Mouse (Mus musculus) liver, embryonic 14 days (tissue): ENCODE results near the gene Olfr410. TPM values are rescaled to one million over a fixed set of nuclear protein-coding genes. Genes with fewer than 3 reads are reported as not detected.

ENCODE experiments used
- polyA plus RNA-seq: library from polyadenylated mRNA; depleted of rRNA; stranded (reverse); fragments of >200 nt; gene quantifications from 2 replicates; pipeline ENCODE4 v1.2.3, GENCODE M21; 2012; rRNA removed

Olfr410 gene
- not detected in 2 replicates for polyA plus RNA-seq

GRCm38 (mm10) chr11:74337931-74338330, at the start of gene Olfr410:
Olfr410 (minus strand) TSS chr11:74338031.

GRCm38 (mm10) chr11:74361769-74362168, 23.9 kb upstream of the Olfr410 start, which contains the start of gene Olfr412:
Olfr412 (plus strand) TSS chr11:74362069.

GRCm38 (mm10) chr11:74352550-74352949, 14.7 kb upstream of the Olfr410 start, which contains the start of gene Olfr411:
Olfr411 (minus strand) TSS chr11:74352650.

GRCm38 (mm10) chr11:74283436-74283835, 54.4 kb downstream of the Olfr410 start, which contains the start of gene Olfr59:
Olfr59 (plus strand) TSS chr11:74283736.

Other genes starting within 250 kb of the Olfr410 start
- gene Olfr401, start 224.3 kb downstream of the Olfr410 start, polyA plus RNA-seq = not detected in 2 replicates
- not detected in 2 replicates for gene Olfr402, start 184.5 kb downstream of the Olfr410 start, polyA plus RNA-seq
- not detected in 2 replicates for gene Olfr403, start 151.8 kb downstream of the Olfr410 start, polyA plus RNA-seq
- gene Olfr43, start 126.7 kb downstream of the Olfr410 start, polyA plus RNA-seq = not detected in 2 replicates
- gene Olfr406, start 78.2 kb downstream of the Olfr410 start, polyA plus RNA-seq = not detected in 2 replicates
- not detected in 2 replicates for gene Olfr59, start 54.3 kb downstream of the Olfr410 start, polyA plus RNA-seq
- not detected in 2 replicates for gene Olfr411, start 14.6 kb upstream of the Olfr410 start, polyA plus RNA-seq
- not detected in 2 replicates for gene Olfr412, start 24.0 kb upstream of the Olfr410 start, polyA plus RNA-seq